Mouse (Mus musculus): ENCODE measurements around the gene Lrrc23. TPM values are rescaled to one million over a fixed set of nuclear protein-coding genes. Genes with fewer than 3 reads are reported as not detected.

The Lrrc23 gene
- polyA plus RNA-seq, 1 experiment, result 4.9 TPM

- H3K4me3 ChIP-seq (replicated peaks; ENCODE audit: insufficient read depth, low read depth, low read length), result no peak overlapping the region
- no peak for DNase-seq
- H3K4me1 ChIP-seq (ENCODE audit: control insufficient read depth, insufficient read depth, low read length), result no peaks in the 10 kb centered on the region
- WGBS, result 56% methylated on average over 19 of the region's 19 CpGs
- TF ChIP-seq POLR2A (IDR thresholded peaks at IDR 0.05; ENCODE audit: borderline replicate concordance, insufficient read depth, low read length) (no peak), CTCF (IDR thresholded peaks at IDR 0.05; ENCODE audit: borderline replicate concordance, insufficient read depth, low read depth, low read length) (no peak)
- H3K27ac ChIP-seq (ENCODE audit: insufficient read depth, low read length), result no peak overlapping the region
- no peaks in the 10 kb centered on the region for H3K27me3 ChIP-seq (ENCODE audit: control insufficient read depth, insufficient read depth, low read length)
These were observed 46.8 kb downstream of the Lrrc23 start for GRCm38 (mm10) chr6:124732476-124733370.

GRCm38 (mm10) chr6:124731038-124731437, 48.5 kb downstream of the Lrrc23 start:
- 85% methylated on average over 7 of the region's 7 CpGs for WGBS
- Histone ChIP-seq H3K27me3 (ENCODE audit: control insufficient read depth, insufficient read depth, low read length) (no peaks in the 10 kb centered on the region), H3K27ac (ENCODE audit: insufficient read depth, low read length) (no peak overlapping the region), H3K4me3 (replicated peaks; ENCODE audit: insufficient read depth, low read depth, low read length) (no peak overlapping the region), H3K4me1 (ENCODE audit: control insufficient read depth, insufficient read depth, low read length) (no peaks in the 10 kb centered on the region)
- DNase-seq, result no peak
- no peak for TF ChIP-seq POLR2A (IDR thresholded peaks at IDR 0.05; ENCODE audit: borderline replicate concordance, insufficient read depth, low read length)
- TF ChIP-seq CTCF (IDR thresholded peaks at IDR 0.05; ENCODE audit: borderline replicate concordance, insufficient read depth, low read depth, low read length), result no peak

- Histone ChIP-seq H3K4me3 (replicated peaks; ENCODE audit: insufficient read depth, low read depth, low read length) (no peak overlapping the region), H3K27me3 (ENCODE audit: control insufficient read depth, insufficient read depth, low read length) (no peaks in the 10 kb centered on the region), H3K4me1 (ENCODE audit: control insufficient read depth, insufficient read depth, low read length) (no peaks in the 10 kb centered on the region), H3K27ac (ENCODE audit: insufficient read depth, low read length) (no peak overlapping the region)
- TF ChIP-seq CTCF (IDR thresholded peaks at IDR 0.05; ENCODE audit: borderline replicate concordance, insufficient read depth, low read depth, low read length), result no peak
- TF ChIP-seq POLR2A (IDR thresholded peaks at IDR 0.05; ENCODE audit: borderline replicate concordance, insufficient read depth, low read length), result no peak
- DNase-seq, result no peak
- 84% methylated on average over 8 of the region's 8 CpGs for WGBS
These were observed 49.4 kb downstream of the Lrrc23 start for GRCm38 (mm10) chr6:124729850-124730705.

- 86% methylated on average over 10 of the region's 10 CpGs for WGBS
- H3K27me3 ChIP-seq (ENCODE audit: control insufficient read depth, insufficient read depth, low read length), result no peaks in the 10 kb centered on the region
- no peak for DNase-seq
These were observed 50.9 kb downstream of the Lrrc23 start for GRCm38 (mm10) chr6:124728621-124729020.

GRCm38 (mm10) chr6:124724472-124724871, 55.1 kb downstream of the Lrrc23 start:
- no peak overlapping the region for H3K4me3 ChIP-seq (replicated peaks; ENCODE audit: insufficient read depth, low read depth, low read length)
- 85% methylated on average over 10 of the region's 10 CpGs for WGBS
- no peak for TF ChIP-seq CTCF (IDR thresholded peaks at IDR 0.05; ENCODE audit: borderline replicate concordance, insufficient read depth, low read depth, low read length)
- TF ChIP-seq POLR2A (IDR thresholded peaks at IDR 0.05; ENCODE audit: borderline replicate concordance, insufficient read depth, low read length), result no peak

More at GRCm38 (mm10) chr6:124728621-124729020, 50.9 kb downstream of the Lrrc23 start:
- Histone ChIP-seq H3K27ac (ENCODE audit: insufficient read depth, low read length) (no peak overlapping the region), H3K4me1 (ENCODE audit: control insufficient read depth, insufficient read depth, low read length) (no peaks in the 10 kb centered on the region), H3K4me3 (replicated peaks; ENCODE audit: insufficient read depth, low read depth, low read length) (no peak overlapping the region)
- TF ChIP-seq POLR2A (IDR thresholded peaks at IDR 0.05; ENCODE audit: borderline replicate concordance, insufficient read depth, low read length), result no peak
- TF ChIP-seq CTCF (IDR thresholded peaks at IDR 0.05; ENCODE audit: borderline replicate concordance, insufficient read depth, low read depth, low read length), result no peak

GRCm38 (mm10) chr6:124723541-124723940, 56.0 kb downstream of the Lrrc23 start:
- Histone ChIP-seq H3K4me1 (ENCODE audit: control insufficient read depth, insufficient read depth, low read length) (no peaks in the 10 kb centered on the region), H3K27me3 (ENCODE audit: control insufficient read depth, insufficient read depth, low read length) (no peaks in the 10 kb centered on the region), H3K4me3 (replicated peaks; ENCODE audit: insufficient read depth, low read depth, low read length) (no peak overlapping the region), H3K27ac (ENCODE audit: insufficient read depth, low read length) (no peak overlapping the region)
- DNase-seq, result no peak
- TF ChIP-seq CTCF (IDR thresholded peaks at IDR 0.05; ENCODE audit: borderline replicate concordance, insufficient read depth, low read depth, low read length), result no peak
- no peak for TF ChIP-seq POLR2A (IDR thresholded peaks at IDR 0.05; ENCODE audit: borderline replicate concordance, insufficient read depth, low read length)
- 78% methylated on average over 8 of the region's 8 CpGs for WGBS

More at GRCm38 (mm10) chr6:124724472-124724871, 55.1 kb downstream of the Lrrc23 start:
- Histone ChIP-seq H3K27ac (ENCODE audit: insufficient read depth, low read length) (no peak overlapping the region), H3K4me1 (ENCODE audit: control insufficient read depth, insufficient read depth, low read length) (no peaks in the 10 kb centered on the region), H3K27me3 (ENCODE audit: control insufficient read depth, insufficient read depth, low read length) (no peaks in the 10 kb centered on the region)
- DNase-seq, result no peak

- Histone ChIP-seq H3K4me3 (replicated peaks; ENCODE audit: insufficient read depth, low read depth, low read length) (no peak overlapping the region), H3K4me1 (ENCODE audit: control insufficient read depth, insufficient read depth, low read length) (no peaks in the 10 kb centered on the region), H3K27me3 (ENCODE audit: control insufficient read depth, insufficient read depth, low read length) (no peaks in the 10 kb centered on the region), H3K27ac (ENCODE audit: insufficient read depth, low read length) (no peak overlapping the region)
- no peak for DNase-seq
- TF ChIP-seq POLR2A (IDR thresholded peaks at IDR 0.05; ENCODE audit: borderline replicate concordance, insufficient read depth, low read length) (no peak), CTCF (IDR thresholded peaks at IDR 0.05; ENCODE audit: borderline replicate concordance, insufficient read depth, low read depth, low read length) (no peak)
- 86% methylated on average over 6 of the region's 6 CpGs for WGBS
These were observed 56.6 kb downstream of the Lrrc23 start for GRCm38 (mm10) chr6:124722876-124723473.

All from cerebellum, adult 2 months (tissue).